Mouse (Mus musculus) MEL (cell line): ENCODE data around the gene Maml2. TPM values are rescaled to one million over a fixed set of nuclear protein-coding genes. Genes with fewer than 3 reads are reported as not detected.

Experiments
- DNase-seq: peaks from one replicate; pipeline ENCODE4 v3.0.0; 2011; ENCODE audit warnings: low read depth, low spot score
- H3K27ac ChIP-seq: 2 replicates; pipeline ENCODE4 v1.5.1; 2012; ENCODE audit warnings: low read depth, mild to moderate bottlenecking, control low read depth, low read length, moderate library complexity; ENCODE audit not compliant: control insufficient read depth
- H3K27me3 ChIP-seq, 2 experiments: fragments of 150-350 bp in 1 of 2; sonication (generic) in 1 of 2; 2 replicates each; pipeline ENCODE4 v1.6.1; 2012; ENCODE audit warnings: low read length in 2 of 2, mild to moderate bottlenecking in 2 of 2, improper control_type of control experiment in 1 of 2, moderate library complexity in 1 of 2; ENCODE audit not compliant: insufficient read depth in 2 of 2, control insufficient read depth in 1 of 2
- H3K36me3 ChIP-seq, 2 experiments: 2 replicates each; pipeline ENCODE4 v1.6.1; 2012 to 2014; ENCODE audit warnings: low read length in 2 of 2, improper control_type of control experiment in 1 of 2, inconsistent platforms in 1 of 2, mild to moderate bottlenecking in 1 of 2; ENCODE audit not compliant: insufficient read depth in 2 of 2, control insufficient read depth in 1 of 2
- H3K4me1 ChIP-seq, 2 experiments: fragments of 150-350 bp in 1 of 2; sonication (generic) in 1 of 2; 2 replicates each; pipeline ENCODE4 v1.6.1; 2012; ENCODE audit warnings: low read length in 2 of 2, improper control_type of control experiment in 1 of 2, mild to moderate bottlenecking in 1 of 2; ENCODE audit not compliant: insufficient read depth in 2 of 2, control insufficient read depth in 1 of 2
- H3K4me3 ChIP-seq, 2 experiments: fragments of 150-350 bp in 1 of 2; sonication (generic) in 1 of 2; 2 replicates each; pipeline ENCODE4 v1.5.1; 2012; ENCODE audit warnings: low read depth in 2 of 2, low read length in 2 of 2, mild to moderate bottlenecking in 2 of 2, moderate library complexity in 2 of 2, control low read depth in 1 of 2, improper control_type of control experiment in 1 of 2; ENCODE audit not compliant: control insufficient read depth in 1 of 2, insufficient read depth in 1 of 2
- H3K79me2 ChIP-seq: 2 replicates; pipeline ENCODE4 v1.6.1; 2012; ENCODE audit warnings: mild to moderate bottlenecking, low read length, moderate library complexity; ENCODE audit not compliant: control insufficient read depth, poor library complexity, insufficient read depth
- H3K9ac ChIP-seq: 2 replicates; pipeline ENCODE4 v1.6.1; 2012; ENCODE audit warnings: low read depth, mild to moderate bottlenecking, control low read depth, low read length, moderate library complexity; ENCODE audit not compliant: control insufficient read depth, poor library complexity, severe bottlenecking
- H3K9me3 ChIP-seq: fragments of 150-350 bp; sonication (generic); replicated peaks from 2 replicates; pipeline ENCODE4 v1.6.1; 2012; ENCODE audit warnings: mild to moderate bottlenecking, low read length, improper control_type of control experiment, moderate library complexity; ENCODE audit not compliant: insufficient read depth
- CHD1 ChIP-seq: IDR thresholded peaks from 2 replicates; pipeline ENCODE4 v1.6.1; 2012; ENCODE audit warnings: low read depth, mild to moderate bottlenecking, inconsistent platforms, low read length, improper control_type of control experiment
- CTCF ChIP-seq, 3 experiments: IDR thresholded peaks in 2 of 3; conservative IDR thresholded peaks in 1 of 3; 2 replicates each; pipeline ENCODE4 v1.5.1; 2011 to 2012; ENCODE audit warnings: low read length in 3 of 3, low read depth in 2 of 3, mild to moderate bottlenecking in 2 of 3, improper control_type of control experiment in 1 of 3, inconsistent platforms in 1 of 3, mixed read lengths in 1 of 3, moderate library complexity in 1 of 3; ENCODE audit not compliant: control insufficient read depth in 1 of 3, insufficient read depth in 1 of 3, poor library complexity in 1 of 3, severe bottlenecking in 1 of 3
- E2F4 ChIP-seq: IDR thresholded peaks from 2 replicates; pipeline ENCODE4 v1.6.1; 2011; ENCODE audit warnings: low read depth, low read length, improper control_type of control experiment, borderline replicate concordance
- EP300 ChIP-seq, 2 experiments: IDR thresholded peaks; 2 replicates each; pipeline ENCODE4 v1.6.1; 2011; ENCODE audit warnings: improper control_type of control experiment in 2 of 2, low read length in 2 of 2, low read depth in 1 of 2, mild to moderate bottlenecking in 1 of 2
- ETS1 ChIP-seq: IDR thresholded peaks from 2 replicates; pipeline ENCODE4 v1.6.1; 2012; ENCODE audit warnings: low read depth, mild to moderate bottlenecking, inconsistent platforms, low read length, improper control_type of control experiment, moderate library complexity
- GATA1 ChIP-seq: IDR thresholded peaks from 2 replicates; pipeline ENCODE4 v1.6.1; 2011; ENCODE audit warnings: low read depth, low read length, improper control_type of control experiment
- HCFC1 ChIP-seq: IDR thresholded peaks from 2 replicates; pipeline ENCODE4 v1.6.1; 2012; ENCODE audit warnings: low read depth, mild to moderate bottlenecking, inconsistent platforms, low read length, improper control_type of control experiment, moderate library complexity
- JUND ChIP-seq: IDR thresholded peaks from 2 replicates; pipeline ENCODE4 v1.6.1; 2011; ENCODE audit warnings: low read depth, mild to moderate bottlenecking, improper control_type of control experiment, low read length
- MAX ChIP-seq: IDR thresholded peaks from 2 replicates; pipeline ENCODE4 v1.6.1; 2011; ENCODE audit warnings: low read length, improper control_type of control experiment
- MEF2A ChIP-seq: IDR thresholded peaks from 2 replicates; pipeline ENCODE4 v1.6.1; 2014; ENCODE audit warnings: low read depth, mild to moderate bottlenecking, inconsistent platforms, low read length, improper control_type of control experiment; ENCODE audit not compliant: poor library complexity, insufficient replicate concordance, severe bottlenecking; ENCODE audit errors: extremely low read depth
- MYB ChIP-seq: IDR thresholded peaks from 2 replicates; pipeline ENCODE4 v1.6.1; 2011; ENCODE audit warnings: mild to moderate bottlenecking, low read depth, low read length, improper control_type of control experiment
- MYC ChIP-seq: IDR thresholded peaks from 2 replicates; pipeline ENCODE4 v1.6.1; 2011; ENCODE audit warnings: low read depth, mild to moderate bottlenecking, low read length, improper control_type of control experiment, moderate library complexity
- POLR2A ChIP-seq, 2 experiments: IDR thresholded peaks; 2 replicates each; pipeline ENCODE4 v1.6.1; 2011 to 2012; ENCODE audit warnings: low read length in 2 of 2, mild to moderate bottlenecking in 2 of 2, control low read depth in 1 of 2, improper control_type of control experiment in 1 of 2, low read depth in 1 of 2, moderate library complexity in 1 of 2; ENCODE audit not compliant: control insufficient read depth in 1 of 2, insufficient read depth in 1 of 2, poor library complexity in 1 of 2
- POLR2AphosphoS2 ChIP-seq: IDR thresholded peaks from 2 replicates; pipeline ENCODE4 v1.6.1; 2011; ENCODE audit warnings: low read length, improper control_type of control experiment
- RAD21 ChIP-seq: IDR thresholded peaks from 2 replicates; pipeline ENCODE4 v1.6.1; 2011; ENCODE audit warnings: mild to moderate bottlenecking, low read depth, low read length, improper control_type of control experiment
- RCOR1 ChIP-seq: IDR thresholded peaks from 2 replicates; pipeline ENCODE4 v1.6.1; 2012; ENCODE audit warnings: low read depth, mild to moderate bottlenecking, inconsistent platforms, low read length, improper control_type of control experiment
- SIN3A ChIP-seq: IDR thresholded peaks from 2 replicates; pipeline ENCODE4 v1.6.1; 2012; ENCODE audit warnings: low read length, improper control_type of control experiment, inconsistent platforms
- SMC3 ChIP-seq: IDR thresholded peaks from 2 replicates; pipeline ENCODE4 v1.6.1; 2011; ENCODE audit warnings: low read depth, low read length, improper control_type of control experiment
- TBP ChIP-seq: IDR thresholded peaks from 2 replicates; pipeline ENCODE4 v1.8.0; 2011; ENCODE audit warnings: low read depth, low read length, improper control_type of control experiment
- TCF12 ChIP-seq: IDR thresholded peaks from 2 replicates; pipeline ENCODE4 v1.6.1; 2014; ENCODE audit warnings: low read depth, mild to moderate bottlenecking, inconsistent platforms, low read length, improper control_type of control experiment, moderate library complexity
- UBTF ChIP-seq: IDR thresholded peaks from 2 replicates; pipeline ENCODE4 v1.6.1; 2012; ENCODE audit warnings: low read depth, mild to moderate bottlenecking, inconsistent platforms, low read length, improper control_type of control experiment, moderate library complexity, borderline replicate concordance; ENCODE audit not compliant: insufficient read depth
- USF1 ChIP-seq: IDR thresholded peaks from 2 replicates; pipeline ENCODE4 v1.6.1; 2014; ENCODE audit warnings: low read depth, mild to moderate bottlenecking, inconsistent platforms, low read length, improper control_type of control experiment, moderate library complexity
- polyA plus RNA-seq, 2 experiments: library from polyadenylated mRNA; stranded (reverse) in 1 of 2; unstranded in 1 of 2; fragments of >175 nt in 1 of 2; fragments of >200 nt in 1 of 2; gene quantifications; 2 replicates each; pipeline versions ENCODE4 v1.2.1 to v1.2.4; 2012; ENCODE audit warnings: low replicate concordance in 2 of 2, low read depth in 1 of 2; ENCODE audit not compliant: insufficient read length in 2 of 2, insufficient read depth in 1 of 2, missing spikeins in 1 of 2
- total RNA-seq: library from RNA; depleted of rRNA; stranded (reverse); fragments of 300-350 nt; gene quantifications from 2 replicates; pipeline ENCODE4 v1.2.3, GENCODE M21; 2012

Gene Maml2
- total and polyA plus RNA-seq, 3 experiments, result 0.08 to 0.47 TPM; not detected in 1

DNA sequence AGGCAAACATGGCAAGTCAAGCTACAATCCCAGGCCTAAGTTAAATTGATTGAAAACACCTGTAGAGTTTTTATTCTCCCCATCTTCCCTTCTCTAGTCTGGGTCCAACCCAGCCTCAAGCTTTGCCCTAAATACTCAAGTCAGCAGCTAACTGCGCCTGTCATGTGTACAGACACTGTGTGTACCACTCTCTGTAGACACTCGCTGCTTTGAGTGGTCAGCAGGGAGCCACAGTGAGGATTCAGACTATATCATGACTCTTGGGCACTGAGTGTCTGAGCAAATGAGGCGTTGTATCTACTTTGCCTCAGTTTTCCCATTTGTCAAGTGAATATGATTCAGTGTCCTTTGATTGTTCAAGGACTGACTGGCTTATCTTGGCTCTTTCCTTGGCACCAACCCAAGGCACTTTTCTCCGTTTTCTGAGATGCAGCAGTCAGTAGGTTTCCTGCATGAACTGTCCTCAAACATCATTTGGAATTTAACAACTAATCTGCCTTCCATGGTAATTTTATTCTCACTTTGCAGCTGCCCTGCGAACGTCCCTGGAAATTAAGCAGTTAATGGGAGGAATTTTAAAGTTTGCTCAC, 135.8 kb downstream of the Maml2 start:
- no peak for DNase-seq
- Histone ChIP-seq H3K27ac (no peak overlapping the region), H3K79me2 (no peaks in the 10 kb centered on the region), H3K36me3 (no peaks in the 10 kb centered on the region), H3K9ac (no peak overlapping the region), H3K4me1 (0 out of 4 replicates have a peak, but pooled peaks cover 0 to 3% of the 10 kb centered on the region in 2 experiments), H3K9me3 (no peaks in the 10 kb centered on the region), H3K4me3 (no peak overlapping the region), H3K27me3 (no peaks in the 10 kb centered on the region; a peak in 2 of 4 replicates)
- TF ChIP-seq CHD1 (no peak), HCFC1 (no peak), MYC (no peak)

DNA sequence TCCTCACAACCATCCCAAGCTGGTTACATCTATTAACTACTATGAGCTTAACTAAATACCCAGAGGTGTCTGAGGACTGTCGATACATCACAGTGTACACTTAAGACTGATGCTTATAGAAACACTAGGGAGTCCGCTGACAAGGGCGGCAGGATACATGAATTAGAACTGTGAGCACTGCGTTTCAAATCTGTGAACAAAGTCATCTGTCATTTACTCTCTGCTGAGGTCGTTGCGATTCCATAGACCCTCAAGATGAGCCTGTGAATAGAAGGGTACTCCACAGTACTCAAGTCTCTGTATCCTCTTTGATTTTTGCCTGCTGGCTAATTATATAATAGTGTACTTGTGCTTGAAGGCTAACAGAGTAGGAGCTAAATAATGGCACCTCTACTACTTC, 143.2 kb downstream of the Maml2 start:
- Histone ChIP-seq H3K36me3 (peaks cover 0 to 2% of the 10 kb centered on the region in 2 experiments; a peak in 1 of 4 replicates), H3K9me3 (no peaks in the 10 kb centered on the region), H3K79me2 (no peaks in the 10 kb centered on the region), H3K4me1 (peaks cover 0 to 6% of the 10 kb centered on the region in 2 experiments; a peak in 1 of 4 replicates), H3K4me3 (no peak overlapping the region), H3K9ac (no peak overlapping the region), H3K27ac (no peak overlapping the region), H3K27me3 (no peaks in the 10 kb centered on the region)
- no peak for DNase-seq
- no peak for TF ChIP-seq POLR2A (IDR thresholded peaks at IDR 0.05; ENCODE audit: control insufficient read depth in 1 of 2, insufficient read depth in 1 of 2, low read depth in 1 of 2, low read length in 2 of 2, poor library complexity in 1 of 2)
- no peak for TF ChIP-seq USF1
- TF ChIP-seq EP300 (IDR thresholded peaks at IDR 0.05; ENCODE audit: low read depth in 1 of 2, low read length in 2 of 2), result no peak
- no peak for TF ChIP-seq TCF12
- no peak for TF ChIP-seq POLR2AphosphoS2
- no peak for TF ChIP-seq E2F4
- TF ChIP-seq JUND, result no peak
- no peak for TF ChIP-seq SMC3
- no peak for TF ChIP-seq GATA1

DNA sequence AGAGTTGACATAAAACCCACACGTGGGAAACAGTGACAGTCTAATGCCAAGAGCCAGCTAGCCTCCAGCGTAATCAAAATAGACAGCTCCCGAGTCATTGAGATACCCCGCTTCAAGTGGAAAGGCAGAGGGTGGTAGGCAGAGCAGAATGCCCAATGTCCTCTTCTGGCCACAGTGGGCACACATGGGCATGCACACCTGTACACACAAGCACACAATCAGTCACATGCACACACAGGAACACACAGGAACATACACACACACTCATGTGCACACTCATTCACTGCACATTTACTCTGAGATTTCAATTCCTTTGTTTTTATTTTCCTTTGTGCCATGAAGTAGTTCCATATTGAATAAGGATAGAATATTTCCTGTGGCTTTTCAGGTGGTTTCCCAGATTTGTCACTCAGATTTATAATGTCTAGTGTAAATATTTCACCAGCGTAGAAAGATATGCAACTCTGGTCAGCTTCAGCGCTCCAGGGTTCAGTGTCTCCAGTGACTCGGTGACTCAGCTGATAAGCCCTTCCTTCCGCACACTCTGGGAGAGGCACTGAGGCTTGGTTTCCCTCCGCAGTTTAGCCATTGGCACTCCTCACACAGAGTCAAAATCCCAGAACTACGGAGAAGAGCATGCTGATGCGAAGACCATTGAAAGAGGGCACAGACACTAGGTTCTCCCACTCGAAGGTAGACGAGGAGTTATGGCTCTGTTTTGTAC, 144.4 kb downstream of the Maml2 start:
- Histone ChIP-seq H3K4me1 (peaks cover 0 to 6% of the 10 kb centered on the region in 2 experiments; a peak in 1 of 4 replicates), H3K9me3 (no peaks in the 10 kb centered on the region), H3K79me2 (no peaks in the 10 kb centered on the region), H3K27me3 (no peaks in the 10 kb centered on the region), H3K36me3 (peaks cover 0 to 2% of the 10 kb centered on the region in 2 experiments; a peak in 1 of 4 replicates), H3K9ac (no peak overlapping the region), H3K4me3 (no peak overlapping the region), H3K27ac (no peak overlapping the region)
- no peak for DNase-seq
- TF ChIP-seq RAD21 (no peak), SMC3 (no peak), MYB (no peak), HCFC1 (no peak), UBTF (no peak), EP300 (IDR thresholded peaks at IDR 0.05; ENCODE audit: low read depth in 1 of 2, low read length in 2 of 2) (no peak), SIN3A (no peak), MEF2A (no peak), CTCF (IDR thresholded peaks at IDR 0.05 in 2 of 3, conservative IDR thresholded peaks at IDR 0.05 in 1 of 3; ENCODE audit: control insufficient read depth in 1 of 3, insufficient read depth in 1 of 3, low read depth in 2 of 3, low read length in 3 of 3, poor library complexity in 1 of 3, severe bottlenecking in 1 of 3) (no peak), RCOR1 (no peak), ETS1 (no peak), MAX (no peak), CHD1 (no peak), POLR2AphosphoS2 (no peak), TBP (no peak)
